Mouse (Mus musculus): Measurements from ENCODE around the gene Gopc.

The Gopc gene

GRCm38 (mm10) chr10:52381845-52382591 lies at the start of gene Gopc:
Gene Gopc, minus strand, starts transcription at chr10:52382124.
- Histone ChIP-seq H3K36me3 (ENCODE audit: insufficient read depth, low read length) (no peaks in the 10 kb centered on the region), H3K27me3 (ENCODE audit: insufficient read depth, low read length) (no peaks in the 10 kb centered on the region), H3K4me3 (replicated peaks; ENCODE audit: low read length) (peak within 1 kb of the TSS; percentile 97), H3K9me3 (ENCODE audit: low read length) (no peaks in the 10 kb centered on the region), H3K4me1 (replicated peaks; ENCODE audit: low read depth, low read length) (peaks cover 25% of the 10 kb centered on the region)
- TF ChIP-seq POU5F1 (IDR thresholded peaks at IDR 0.05; ENCODE audit: borderline replicate concordance, low read length) (no peak), CTCF (conservative IDR thresholded peaks at IDR 0.05; ENCODE audit: low read length) (no peak), NANOG (IDR thresholded peaks at IDR 0.05; ENCODE audit: borderline replicate concordance, low read length) (no peak)

- Histone ChIP-seq H3K4me3 (replicated peaks; ENCODE audit: low read length) (no peak overlapping the region), H3K9me3 (ENCODE audit: low read length) (no peaks in the 10 kb centered on the region), H3K4me1 (replicated peaks; ENCODE audit: low read depth, low read length) (peaks cover 20% of the 10 kb centered on the region), H3K27me3 (ENCODE audit: insufficient read depth, low read length) (no peaks in the 10 kb centered on the region), H3K36me3 (ENCODE audit: insufficient read depth, low read length) (peaks cover 72% of the 10 kb centered on the region)
- TF ChIP-seq CTCF (conservative IDR thresholded peaks at IDR 0.05; ENCODE audit: low read length) (no peak), NANOG (IDR thresholded peaks at IDR 0.05; ENCODE audit: borderline replicate concordance, low read length) (no peak), POU5F1 (IDR thresholded peaks at IDR 0.05; ENCODE audit: borderline replicate concordance, low read length) (no peak)
Observed at GRCm38 (mm10) chr10:52430953-52431352, 49.0 kb upstream of the Gopc start.

- H3K4me1 ChIP-seq (replicated peaks; ENCODE audit: low read depth, low read length) = peaks cover 40% of the 10 kb centered on the region
- no peak for TF ChIP-seq NANOG (IDR thresholded peaks at IDR 0.05; ENCODE audit: borderline replicate concordance, low read length)
- no peak for TF ChIP-seq CTCF (conservative IDR thresholded peaks at IDR 0.05; ENCODE audit: low read length)
- TF ChIP-seq POU5F1 (IDR thresholded peaks at IDR 0.05; ENCODE audit: borderline replicate concordance, low read length) = no peak
- peaks cover 47% of the 10 kb centered on the region for H3K36me3 ChIP-seq (ENCODE audit: insufficient read depth, low read length)
- no peaks in the 10 kb centered on the region for H3K9me3 ChIP-seq (ENCODE audit: low read length)
- no peak overlapping the region for H3K4me3 ChIP-seq (replicated peaks; ENCODE audit: low read length)
- H3K27me3 ChIP-seq (ENCODE audit: insufficient read depth, low read length) = no peaks in the 10 kb centered on the region
Observed at GRCm38 (mm10) chr10:52427634-52428415, 45.9 kb upstream of the Gopc start.

GRCm38 (mm10) chr10:52426314-52426980 lies 44.5 kb upstream of the Gopc start:
- Histone ChIP-seq H3K4me3 (replicated peaks; ENCODE audit: low read length) (no peak overlapping the region), H3K4me1 (replicated peaks; ENCODE audit: low read depth, low read length) (peaks cover 51% of the 10 kb centered on the region), H3K27me3 (ENCODE audit: insufficient read depth, low read length) (no peaks in the 10 kb centered on the region), H3K36me3 (ENCODE audit: insufficient read depth, low read length) (peaks cover 33% of the 10 kb centered on the region), H3K9me3 (ENCODE audit: low read length) (no peaks in the 10 kb centered on the region)
- TF ChIP-seq POU5F1 (IDR thresholded peaks at IDR 0.05; ENCODE audit: borderline replicate concordance, low read length) (no peak), CTCF (conservative IDR thresholded peaks at IDR 0.05; ENCODE audit: low read length) (no peak), NANOG (IDR thresholded peaks at IDR 0.05; ENCODE audit: borderline replicate concordance, low read length) (no peak)

GRCm38 (mm10) chr10:52423097-52423496 lies 41.2 kb upstream of the Gopc start:
- H3K9me3 ChIP-seq (ENCODE audit: low read length) = no peaks in the 10 kb centered on the region
- peaks cover 27% of the 10 kb centered on the region for H3K36me3 ChIP-seq (ENCODE audit: insufficient read depth, low read length)
- peaks cover 75% of the 10 kb centered on the region for H3K4me1 ChIP-seq (replicated peaks; ENCODE audit: low read depth, low read length)
- H3K27me3 ChIP-seq (ENCODE audit: insufficient read depth, low read length) = no peaks in the 10 kb centered on the region
- H3K4me3 ChIP-seq (replicated peaks; ENCODE audit: low read length) = no peak overlapping the region
- peak; percentile 50 for TF ChIP-seq CTCF (conservative IDR thresholded peaks at IDR 0.05; ENCODE audit: low read length)
- TF ChIP-seq POU5F1 (IDR thresholded peaks at IDR 0.05; ENCODE audit: borderline replicate concordance, low read length) = no peak
- TF ChIP-seq NANOG (IDR thresholded peaks at IDR 0.05; ENCODE audit: borderline replicate concordance, low read length) = no peak

GRCm38 (mm10) chr10:52421716-52422115 lies 39.8 kb upstream of the Gopc start:
- no peaks in the 10 kb centered on the region for H3K27me3 ChIP-seq (ENCODE audit: insufficient read depth, low read length)
- H3K4me3 ChIP-seq (replicated peaks; ENCODE audit: low read length) = no peak overlapping the region
- no peaks in the 10 kb centered on the region for H3K9me3 ChIP-seq (ENCODE audit: low read length)
- H3K4me1 ChIP-seq (replicated peaks; ENCODE audit: low read depth, low read length) = peaks cover 67% of the 10 kb centered on the region
- peaks cover 27% of the 10 kb centered on the region for H3K36me3 ChIP-seq (ENCODE audit: insufficient read depth, low read length)
- TF ChIP-seq POU5F1 (IDR thresholded peaks at IDR 0.05; ENCODE audit: borderline replicate concordance, low read length) (no peak), CTCF (conservative IDR thresholded peaks at IDR 0.05; ENCODE audit: low read length) (no peak), NANOG (IDR thresholded peaks at IDR 0.05; ENCODE audit: borderline replicate concordance, low read length) (no peak)

GRCm38 (mm10) chr10:52420526-52420925 lies 38.6 kb upstream of the Gopc start:
- H3K4me1 ChIP-seq (replicated peaks; ENCODE audit: low read depth, low read length) = peaks cover 61% of the 10 kb centered on the region
- H3K4me3 ChIP-seq (replicated peaks; ENCODE audit: low read length) = no peak overlapping the region
- TF ChIP-seq POU5F1 (IDR thresholded peaks at IDR 0.05; ENCODE audit: borderline replicate concordance, low read length) = no peak
- TF ChIP-seq CTCF (conservative IDR thresholded peaks at IDR 0.05; ENCODE audit: low read length) = no peak
- no peak for TF ChIP-seq NANOG (IDR thresholded peaks at IDR 0.05; ENCODE audit: borderline replicate concordance, low read length)
- H3K9me3 ChIP-seq (ENCODE audit: low read length) = no peaks in the 10 kb centered on the region
- peaks cover 1% of the 10 kb centered on the region; the same call in 1 of the 2 replicates for H3K27me3 ChIP-seq (ENCODE audit: insufficient read depth, low read length)
- peaks cover 27% of the 10 kb centered on the region for H3K36me3 ChIP-seq (ENCODE audit: insufficient read depth, low read length)

GRCm38 (mm10) chr10:52419402-52419801 lies 37.5 kb upstream of the Gopc start:
- Histone ChIP-seq H3K4me3 (replicated peaks; ENCODE audit: low read length) (0 out of 2 replicates have a peak overlapping the region, but pooled peaks have one; percentile 99), H3K4me1 (replicated peaks; ENCODE audit: low read depth, low read length) (peaks cover 54% of the 10 kb centered on the region), H3K36me3 (ENCODE audit: insufficient read depth, low read length) (peaks cover 22% of the 10 kb centered on the region), H3K9me3 (ENCODE audit: low read length) (no peaks in the 10 kb centered on the region), H3K27me3 (ENCODE audit: insufficient read depth, low read length) (peaks cover 6% of the 10 kb centered on the region; the same call in 1 of the 2 replicates)
- TF ChIP-seq NANOG (IDR thresholded peaks at IDR 0.05; ENCODE audit: borderline replicate concordance, low read length) = no peak
- TF ChIP-seq CTCF (conservative IDR thresholded peaks at IDR 0.05; ENCODE audit: low read length) = no peak
- TF ChIP-seq POU5F1 (IDR thresholded peaks at IDR 0.05; ENCODE audit: borderline replicate concordance, low read length) = no peak
